Mouse (Mus musculus) stomach, postnatal 0 days (tissue): ENCODE data around the gene H2-DMa. TPM values are rescaled to one million over a fixed set of nuclear protein-coding genes. Genes with fewer than 3 reads are reported as not detected.

ENCODE experiments used
- ATAC-seq: fragments of 200-750 bp; cut with Nextera tagmentation; 2 replicates; pipeline ENCODE4 v1.8.0; 2017; ENCODE audit not compliant: low FRiP score, low TSS enrichment
- DNase-seq: peaks from one replicate; pipeline ENCODE4 v3.0.0-alpha.2; 2016; ENCODE audit warnings: low spot score
- H3K27ac ChIP-seq: fragments of 300-500 bp; sonication (generic); replicated peaks from 2 replicates; pipeline ENCODE4 v1.5.1; 2014; ENCODE audit warnings: mild to moderate bottlenecking, control low read depth
- H3K27me3 ChIP-seq: fragments of 300-500 bp; sonication (generic); 2 replicates; pipeline ENCODE4 v1.6.1; 2014; ENCODE audit warnings: low read length; ENCODE audit not compliant: control insufficient read depth, insufficient read depth
- H3K36me3 ChIP-seq: fragments of 300-500 bp; sonication (generic); 2 replicates; pipeline ENCODE4 v1.6.1; 2014; ENCODE audit warnings: low read length, mixed read lengths; ENCODE audit not compliant: control insufficient read depth, insufficient read depth
- H3K4me1 ChIP-seq: fragments of 300-500 bp; sonication (generic); replicated peaks from 2 replicates; pipeline ENCODE4 v1.6.1; 2014; ENCODE audit warnings: antibody characterized with exemption; ENCODE audit not compliant: control insufficient read depth, insufficient read depth
- H3K4me2 ChIP-seq: fragments of 300-500 bp; sonication (generic); replicated peaks from 2 replicates; pipeline ENCODE4 v1.6.1; 2014; ENCODE audit warnings: low read depth, mild to moderate bottlenecking, control low read depth, moderate library complexity
- H3K4me3 ChIP-seq: fragments of 300-500 bp; sonication (generic); 2 replicates; pipeline ENCODE4 v1.5.1; 2014; ENCODE audit warnings: low read depth, low read length, control low read depth
- H3K9ac ChIP-seq: fragments of 300-500 bp; sonication (generic); 2 replicates; pipeline ENCODE4 v1.6.1; 2014; ENCODE audit warnings: mild to moderate bottlenecking, low read length, control low read depth, mixed read lengths
- H3K9me3 ChIP-seq: fragments of 300-500 bp; sonication (generic); 2 replicates; pipeline ENCODE4 v1.6.1; 2016; ENCODE audit warnings: low read length; ENCODE audit not compliant: control insufficient read depth
- CTCF ChIP-seq: IDR thresholded peaks from 2 replicates; pipeline ENCODE4 v1.5.1; 2016; ENCODE audit warnings: antibody characterized with exemption, low read depth, mild to moderate bottlenecking, moderate library complexity
- EP300 ChIP-seq: optimal IDR thresholded peaks from 2 replicates; pipeline ENCODE3; 2016; ENCODE audit warnings: antibody characterized with exemption
- WGBS: fragments of 180-500 bp; shearing (Covaris S2); extraction: QIAGEN DNeasy Blood & Tissue Kit; methylation state at CpG from one replicate; pipeline ENCODE4 v1.1.7; 2014; 5-methylcytosine and 5-hydroxymethylcytosine counted together
- polyA plus RNA-seq: library from polyadenylated mRNA; unstranded; fragments of >200 nt; fragmentation: Nextera tagmentation; extraction: Ambion mirVana; gene quantifications from 2 replicates; pipeline ENCODE4 v1.2.1, GENCODE M21; 2015

Gene H2-DMa
- polyA plus RNA-seq, 1 experiment from 2014 or later = 9.5 TPM

DNA sequence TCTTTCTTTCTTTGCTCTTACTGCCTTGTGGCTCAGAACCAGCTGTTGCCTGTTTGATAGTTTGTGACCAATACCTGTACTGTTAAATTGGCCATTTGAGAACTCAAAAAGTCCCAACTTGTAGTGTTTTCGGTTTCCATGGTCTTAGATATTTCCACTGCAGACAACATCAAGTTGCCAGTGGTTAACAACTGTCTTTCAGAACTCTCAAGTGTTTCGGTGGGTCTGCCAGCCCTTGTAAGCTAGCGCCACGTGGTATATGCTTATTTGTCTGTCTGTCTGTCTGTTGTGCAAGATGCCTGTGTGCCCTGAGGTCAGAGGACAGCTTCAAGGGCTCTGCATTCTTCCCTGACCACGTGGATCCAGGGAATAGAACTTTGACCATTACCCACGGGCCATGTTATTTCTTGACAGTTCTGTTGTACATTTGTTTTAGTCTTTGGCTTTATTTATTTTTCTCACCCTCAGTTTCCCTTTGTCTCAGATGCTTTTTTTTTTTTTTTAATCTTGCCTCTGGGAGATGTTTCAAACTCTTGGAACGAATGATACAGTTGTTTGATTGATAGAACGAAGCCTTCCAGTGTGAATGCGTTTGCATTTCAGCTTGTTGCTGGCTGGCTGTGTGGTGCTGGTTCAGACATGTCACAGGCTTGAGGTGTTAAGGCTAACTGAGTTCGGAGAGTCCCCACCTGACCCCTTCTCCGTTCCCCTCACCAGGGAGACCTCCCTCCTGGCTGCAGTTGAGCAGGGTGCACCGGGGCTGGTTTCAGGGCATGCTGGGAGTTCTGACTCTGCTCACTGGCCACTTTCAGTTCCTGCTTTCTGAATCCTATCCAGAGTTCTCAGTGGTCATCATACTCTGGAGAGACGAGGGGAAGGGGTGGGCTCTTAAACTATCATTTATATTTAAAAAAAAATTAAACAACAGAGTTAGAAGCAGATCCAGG is 60.8 kb downstream of the H2-DMa start:
- ATAC-seq (no peak), DNase-seq (no peak)
- no peak overlapping the region for H3K27ac ChIP-seq
- no peaks in the 10 kb centered on the region for H3K27me3 ChIP-seq
- H3K4me2 ChIP-seq = no peak overlapping the region
- no peak overlapping the region for H3K9ac ChIP-seq
- H3K9me3 ChIP-seq = no peaks in the 10 kb centered on the region
- H3K36me3 ChIP-seq = no peaks in the 10 kb centered on the region
- WGBS = 60% methylated on average over 13 of the region's 13 CpGs
- TF ChIP-seq CTCF = no peak
- no peak for TF ChIP-seq EP300
- no peaks in the 10 kb centered on the region for H3K4me1 ChIP-seq
- no peak overlapping the region for H3K4me3 ChIP-seq

DNA sequence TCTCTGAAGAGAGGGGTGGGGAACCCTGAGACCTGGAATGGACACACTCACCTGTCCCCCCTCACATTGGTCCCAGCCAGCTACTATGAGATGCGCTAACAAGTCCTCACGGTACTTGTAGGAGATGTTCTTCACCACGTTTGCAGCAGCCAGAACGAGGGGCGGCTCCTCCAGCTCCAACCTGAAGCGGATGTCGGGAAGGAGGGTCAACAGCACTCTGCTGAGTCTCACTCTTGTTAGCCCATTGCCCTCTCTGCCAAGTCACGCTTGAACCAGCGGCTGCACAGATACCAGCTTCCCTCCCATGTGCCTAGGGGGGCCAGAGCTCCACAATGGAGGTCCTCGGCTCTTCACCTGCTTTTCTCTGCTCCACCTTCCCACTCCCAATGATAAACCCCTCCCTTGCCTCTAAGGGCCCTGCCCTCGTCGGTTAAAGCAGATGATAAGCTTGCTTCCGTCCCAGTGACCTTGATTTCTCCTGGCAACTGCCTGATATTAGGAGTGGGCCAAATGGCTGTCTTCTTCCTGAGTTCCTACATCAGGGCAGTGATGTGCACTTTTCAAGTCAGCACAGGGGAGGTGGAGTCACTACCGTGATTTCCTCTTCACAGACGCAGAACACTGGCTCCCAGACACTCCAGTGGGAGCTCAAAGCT is 64.4 kb downstream of the H2-DMa start:
- ATAC-seq = no peak
- no peak overlapping the region for H3K9ac ChIP-seq
- no peaks in the 10 kb centered on the region for H3K4me1 ChIP-seq
- no peaks in the 10 kb centered on the region for H3K36me3 ChIP-seq
- 60% methylated on average over 15 of the region's 15 CpGs for WGBS
- H3K9me3 ChIP-seq = no peaks in the 10 kb centered on the region
- H3K27ac ChIP-seq = no peak overlapping the region
- DNase-seq = no peak
- no peaks in the 10 kb centered on the region for H3K27me3 ChIP-seq
- TF ChIP-seq EP300 = no peak
- no peak for TF ChIP-seq CTCF
- no peak overlapping the region for H3K4me3 ChIP-seq
- no peak overlapping the region for H3K4me2 ChIP-seq

DNA sequence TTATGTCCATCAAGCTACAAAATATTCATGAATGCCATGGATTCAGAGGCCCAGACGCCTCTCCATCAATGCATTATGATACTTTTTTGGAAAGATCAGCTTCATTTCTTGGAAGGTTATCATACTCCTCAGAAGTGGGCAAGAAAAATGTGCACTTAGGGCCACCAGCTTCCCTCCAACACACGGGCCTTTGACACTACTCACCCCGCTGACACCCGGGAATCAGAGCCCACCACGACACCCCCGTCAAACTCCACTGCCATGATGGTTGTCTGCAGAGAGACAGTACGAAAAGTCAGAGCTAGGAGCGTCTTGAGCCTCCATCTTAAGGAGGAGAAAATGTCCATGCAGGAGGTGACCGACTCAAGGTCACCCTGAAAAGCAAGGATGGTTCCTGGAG is 66.2 kb downstream of the H2-DMa start:
- WGBS = 90% methylated on average over 9 of the region's 9 CpGs
- Histone ChIP-seq H3K4me1 (no peaks in the 10 kb centered on the region), H3K36me3 (no peaks in the 10 kb centered on the region), H3K4me3 (no peak overlapping the region), H3K27me3 (no peaks in the 10 kb centered on the region), H3K27ac (no peak overlapping the region), H3K9me3 (no peaks in the 10 kb centered on the region), H3K9ac (no peak overlapping the region), H3K4me2 (no peak overlapping the region)
- ATAC-seq (no peak), DNase-seq (no peak)
- TF ChIP-seq CTCF (no peak), EP300 (no peak)

DNA sequence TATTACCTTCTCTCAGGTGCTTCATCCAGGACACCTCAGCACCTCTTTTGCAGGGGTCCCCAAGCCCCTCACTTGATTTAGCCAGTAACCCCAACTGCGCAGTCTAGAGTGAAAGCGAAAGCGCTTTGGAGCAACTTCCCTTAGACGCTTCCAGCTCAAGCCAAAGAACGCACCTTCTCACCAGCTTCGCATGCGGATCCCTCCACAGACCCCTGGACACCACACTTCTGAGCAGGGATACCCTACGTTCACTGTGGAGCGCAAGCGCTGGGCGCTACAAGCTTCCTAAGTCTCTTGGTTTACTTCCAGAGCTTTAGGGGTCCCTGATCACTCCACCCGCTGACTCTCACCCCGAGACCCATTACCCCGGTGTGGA is 67.5 kb downstream of the H2-DMa start:
- Histone ChIP-seq H3K4me1 (no peaks in the 10 kb centered on the region), H3K9ac (peak overlapping the region; percentile 47), H3K9me3 (no peaks in the 10 kb centered on the region), H3K4me2 (peak overlapping the region; percentile 98), H3K4me3 (peak overlapping the region; percentile 68), H3K27ac (no peak overlapping the region; the same call in 1 of the 2 replicates), H3K36me3 (no peaks in the 10 kb centered on the region), H3K27me3 (no peaks in the 10 kb centered on the region)
- peak; percentile 40 for ATAC-seq
- TF ChIP-seq CTCF (no peak), EP300 (no peak)
- DNase-seq = peak; percentile 28
- 5% methylated on average over 14 of the region's 14 CpGs for WGBS

DNA sequence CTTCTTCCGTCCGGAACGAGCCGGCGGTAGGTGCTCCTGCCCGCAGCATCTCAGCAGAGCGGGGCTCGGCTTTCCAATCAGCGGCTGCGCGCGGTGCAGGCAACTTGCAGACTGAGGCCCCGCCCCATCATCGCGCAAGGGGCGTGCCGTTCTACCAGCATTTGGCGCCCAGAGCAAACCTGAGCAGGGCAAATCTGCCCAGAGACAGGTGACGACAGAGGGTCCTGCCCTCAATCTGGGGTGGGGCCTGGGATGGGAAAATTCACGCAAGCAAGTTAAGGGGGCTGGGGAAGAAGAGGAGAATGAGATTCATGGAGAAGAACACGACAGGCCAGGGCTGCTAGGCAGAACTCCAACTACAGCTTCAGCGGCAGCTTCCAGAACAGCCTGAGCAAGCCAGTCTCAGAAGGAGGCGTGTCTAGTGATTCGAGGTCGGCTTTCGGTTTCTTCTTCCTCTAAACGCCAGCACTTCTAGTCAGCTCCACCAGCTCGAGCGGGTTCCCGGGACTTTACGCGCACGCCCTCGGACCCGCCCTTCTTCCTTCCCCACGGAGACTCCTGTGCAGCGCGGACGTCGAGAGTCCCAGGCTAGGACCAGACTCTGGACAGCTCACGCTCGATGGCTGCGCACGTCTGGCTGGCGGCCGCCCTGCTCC is 68.0 kb downstream of the H2-DMa start, which contains the start of the genes Tap1 and Psmb9:
Tap1 (plus strand) TSS at position 293 of the 656 bp plus-strand sequence.
Psmb9 (minus strand) TSS at position 504 of the 656 bp plus-strand sequence.
- H3K9ac ChIP-seq = peak within 1 kb of the TSS; percentile 74
- DNase-seq = peak; percentile 98
- peak within 1 kb of the TSS; percentile 85 for H3K27ac ChIP-seq
- peak; percentile 97 for ATAC-seq
- TF ChIP-seq CTCF (no peak; the same call in 1 of the 2 replicates), EP300 (no peak)
- H3K27me3 ChIP-seq = no peaks in the 10 kb centered on the region
- no peaks in the 10 kb centered on the region for H3K36me3 ChIP-seq
- H3K4me1 ChIP-seq = no peaks in the 10 kb centered on the region
- peak within 1 kb of the TSS; percentile 68 for H3K4me3 ChIP-seq
- peak within 1 kb of the TSS; percentile 98 for H3K4me2 ChIP-seq
- under 1% methylated on average over 46 of the region's 46 CpGs for WGBS
- H3K9me3 ChIP-seq = no peaks in the 10 kb centered on the region
